Mouse (Mus musculus) activated CD4-positive, CD25-positive, alpha-beta regulatory T cell (primary cell): ENCODE data around the gene Chil1. TPM values are rescaled to one million over a fixed set of nuclear protein-coding genes. Genes with fewer than 3 reads are reported as not detected.

Experiments used
- polyA plus RNA-seq, 2 experiments: library from polyadenylated mRNA; unstranded; fragments of 100-300 nt; shearing (Covaris generic); gene quantifications; one replicate each; pipeline ENCODE4 v1.2.1; 2017

Gene Chil1
- polyA plus RNA-seq, result under 1 TPM; 0.16 to 0.49 TPM

GRCm38 (mm10) chr1:134182025-134182424 lies at the start of gene Chil1:
Gene Chil1 (plus strand): TSS chr1:134182176.

GRCm38 (mm10) chr1:134193126-134193525 lies 11.2 kb downstream of the Chil1 start, which contains the start of gene Mybph:
Gene Mybph (plus strand): TSS chr1:134193448.

GRCm38 (mm10) chr1:134235391-134235921 lies 53.5 kb downstream of the Chil1 start, which contains the start of gene Adora1:
Gene Adora1 (minus strand): TSS chr1:134235431.

Other genes with a start within 250 kb of the Chil1 start
- gene Fmod, start 144.9 kb upstream of the Chil1 start, polyA plus RNA-seq, result not detected
- 100 to 1,000 TPM in 1 of 2 experiments, 10 to 100 TPM in 1; 91.7 to 160 TPM for gene Btg2, start 103.1 kb upstream of the Chil1 start, polyA plus RNA-seq
- gene Chit1, start 70.9 kb upstream of the Chil1 start, polyA plus RNA-seq, result under 1 TPM in 1 of 2 experiments, not detected in 1; 0.27 TPM
- gene Mybph, start 11.3 kb downstream of the Chil1 start, polyA plus RNA-seq, result not detected
- under 1 TPM in 1 of 2 experiments, not detected in 1; 0.10 TPM for gene Adora1, start 53.3 kb downstream of the Chil1 start, polyA plus RNA-seq
- not detected for gene Myog, start 107.8 kb downstream of the Chil1 start, polyA plus RNA-seq
- gene Ppfia4, start 150.8 kb downstream of the Chil1 start, polyA plus RNA-seq, result under 1 TPM in 1 of 2 experiments, not detected in 1; 0.32 TPM
- 10 to 100 TPM; 59.5 to 62.0 TPM for gene Tmem183a, start 179.8 kb downstream of the Chil1 start, polyA plus RNA-seq
- not detected for gene 4933406M09Rik, start 203.8 kb downstream of the Chil1 start, polyA plus RNA-seq
- 10 to 100 TPM; 19.6 to 21.5 TPM for gene Cyb5r1, start 223.4 kb downstream of the Chil1 start, polyA plus RNA-seq
- 10 to 100 TPM; 74.3 to 93.2 TPM for gene Adipor1, start 233.2 kb downstream of the Chil1 start, polyA plus RNA-seq